Mouse (Mus musculus): ENCODE measurements around the gene Cym.

The Cym gene

DNA sequence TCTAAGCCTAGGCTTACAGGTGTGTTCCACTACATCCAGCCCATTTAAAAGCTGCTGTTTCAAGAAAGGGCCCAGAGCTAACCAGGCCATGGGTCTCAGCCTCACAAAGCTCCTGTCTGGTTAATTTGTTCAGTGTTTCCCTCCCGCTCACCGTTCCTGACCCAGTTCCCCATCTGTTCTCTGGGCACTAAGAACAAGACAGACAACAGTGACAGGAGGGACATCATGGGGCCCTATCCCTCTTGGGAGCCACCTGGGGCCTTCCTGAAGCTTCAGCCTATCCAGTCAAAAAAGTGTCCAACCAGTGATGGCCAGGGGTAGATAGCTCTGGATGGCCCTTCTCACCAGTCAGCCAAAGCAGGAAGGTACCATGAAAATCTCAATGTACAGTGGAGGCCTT lies 58.8 kb downstream of the Cym start:
- DNase-seq (ENCODE audit: low spot score) = no peak
